Mouse (Mus musculus): Measurements from ENCODE around the gene Rbm15.
"Not testable (repeated sequence)": the region's sequence is repeated elsewhere in the genome, so short reads cannot be mapped to it uniquely, and the experiment has no call there.

Gene Rbm15

DNA sequence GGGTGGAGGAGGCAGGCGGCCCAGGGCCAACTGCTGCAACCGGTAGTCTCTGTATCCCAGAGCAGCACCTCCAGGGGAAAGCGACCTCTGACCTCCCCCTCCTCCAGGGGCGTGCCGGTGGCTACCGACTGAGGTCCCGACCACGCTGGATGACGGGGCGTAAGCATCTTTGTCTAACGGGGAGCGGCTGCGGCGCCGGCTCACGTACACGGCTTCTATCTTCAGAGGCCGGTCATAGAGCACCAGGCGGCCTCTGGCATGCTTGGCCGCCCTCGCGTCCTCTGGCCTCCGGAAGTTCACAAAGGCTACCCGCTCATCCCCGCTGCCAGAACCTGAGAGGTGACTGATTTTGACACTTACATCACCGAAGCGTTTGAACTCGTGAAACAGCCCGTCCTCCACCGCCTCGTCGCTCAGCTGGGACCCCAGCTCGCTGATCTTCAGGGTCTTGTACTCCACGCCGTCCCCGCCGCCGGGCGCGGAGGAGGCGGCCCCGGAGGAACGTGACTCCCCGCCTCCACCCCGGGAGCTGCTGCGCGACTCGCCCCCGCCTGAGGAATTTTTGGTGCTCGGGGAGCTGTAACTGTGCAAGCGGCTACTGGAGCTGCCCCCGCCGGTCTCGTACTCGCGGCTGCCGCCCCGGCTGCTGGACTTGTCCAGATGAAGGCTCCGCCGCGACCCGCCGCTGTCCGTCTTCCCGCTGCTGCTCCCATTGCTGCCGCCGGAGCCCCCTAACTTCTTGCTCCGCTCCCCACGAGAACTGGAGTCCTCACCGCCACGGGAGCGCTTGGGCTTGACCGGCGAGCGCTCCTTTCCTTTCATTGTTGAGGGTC is 1.1 kb downstream of the Rbm15 start:
- no peak for DNase-seq (ENCODE audit: extremely low read depth, insufficient read length, low spot score)

DNA sequence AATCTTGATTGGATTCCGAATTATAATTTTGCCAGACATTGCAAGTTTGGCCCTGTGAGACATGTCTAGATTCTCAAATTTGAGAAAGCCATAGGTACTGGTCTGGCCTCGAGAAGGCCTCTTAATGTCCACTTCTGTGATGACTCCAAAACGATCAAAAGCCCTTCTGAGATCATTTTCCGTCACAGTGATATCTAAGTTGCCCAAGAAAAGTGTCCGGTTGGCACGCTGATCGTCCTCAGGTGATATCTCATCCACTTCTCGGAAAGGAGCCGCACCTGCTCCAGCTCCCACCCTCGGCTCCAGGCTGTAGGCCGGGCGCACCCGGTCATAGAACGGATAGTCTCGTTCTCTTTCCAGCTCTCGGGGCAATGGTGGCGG is 1.7 kb downstream of the Rbm15 start:
- DNase-seq (ENCODE audit: extremely low read depth, insufficient read length, low spot score): no peak

DNA sequence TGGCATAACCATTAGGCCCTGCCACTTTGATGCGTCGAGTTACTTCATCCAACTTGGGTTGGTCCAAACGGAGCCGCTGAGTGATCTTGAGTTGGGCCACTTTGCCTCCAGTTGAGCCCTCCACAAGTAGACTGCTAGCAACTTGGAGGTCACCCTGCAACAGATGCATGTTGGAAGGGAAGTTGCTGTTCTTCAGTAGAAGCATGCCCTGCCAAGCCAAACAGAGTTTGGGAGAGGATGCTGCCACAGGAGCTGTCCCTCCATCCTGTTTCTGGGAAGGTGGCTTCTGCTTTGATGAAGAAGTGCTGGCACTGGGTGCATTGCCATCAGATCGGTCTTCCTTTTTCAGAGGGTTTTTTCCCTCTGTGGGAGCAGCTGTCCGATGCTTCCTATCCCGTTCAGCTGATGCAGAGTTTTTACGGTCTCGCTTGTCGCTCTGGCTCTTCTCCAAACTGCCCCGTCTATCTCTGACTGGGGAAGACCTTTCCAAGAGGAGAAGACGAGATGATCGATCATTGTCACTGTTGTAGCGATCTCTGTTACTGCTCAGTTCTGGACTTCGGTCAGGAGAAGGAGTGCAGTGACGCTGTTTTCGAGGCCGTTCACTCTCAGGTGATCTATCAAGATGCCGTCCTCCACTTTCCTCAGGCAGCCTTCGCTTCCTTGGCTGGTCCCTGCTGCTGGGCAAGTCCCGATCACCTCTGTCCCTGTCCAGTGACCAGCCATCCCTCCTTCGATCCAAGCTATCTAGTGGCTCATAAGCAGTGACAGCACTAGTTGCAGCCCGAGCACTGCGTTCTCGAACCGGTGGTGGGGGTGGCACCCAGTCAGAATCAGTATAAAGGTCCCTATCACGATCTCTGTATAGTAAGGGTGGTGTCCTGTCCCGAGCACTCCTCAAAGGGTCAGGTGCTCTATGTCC is 2.7 kb downstream of the Rbm15 start:
- no peak for DNase-seq (ENCODE audit: extremely low read depth, insufficient read length, low spot score)

DNA sequence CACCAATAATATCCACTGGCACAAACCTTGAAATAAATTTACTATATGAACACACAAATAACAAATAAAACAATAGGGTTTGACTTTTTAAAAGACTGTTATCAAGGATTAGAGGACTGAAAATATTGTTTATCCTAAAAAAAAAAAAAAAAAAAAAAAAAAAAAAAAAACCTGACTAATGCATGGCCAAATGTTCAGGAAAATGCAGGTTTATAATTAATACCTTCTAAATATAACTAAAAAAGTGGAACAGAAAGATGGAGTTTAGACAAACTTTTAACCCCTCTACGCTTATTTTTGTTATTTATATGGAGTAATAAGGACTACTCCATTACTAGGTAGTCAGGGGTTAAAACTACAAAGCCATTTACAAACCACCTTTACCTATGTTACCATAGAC is 7.0 kb downstream of the Rbm15 start:
- DNase-seq (ENCODE audit: extremely low read depth, insufficient read length, low spot score): no peak

DNA sequence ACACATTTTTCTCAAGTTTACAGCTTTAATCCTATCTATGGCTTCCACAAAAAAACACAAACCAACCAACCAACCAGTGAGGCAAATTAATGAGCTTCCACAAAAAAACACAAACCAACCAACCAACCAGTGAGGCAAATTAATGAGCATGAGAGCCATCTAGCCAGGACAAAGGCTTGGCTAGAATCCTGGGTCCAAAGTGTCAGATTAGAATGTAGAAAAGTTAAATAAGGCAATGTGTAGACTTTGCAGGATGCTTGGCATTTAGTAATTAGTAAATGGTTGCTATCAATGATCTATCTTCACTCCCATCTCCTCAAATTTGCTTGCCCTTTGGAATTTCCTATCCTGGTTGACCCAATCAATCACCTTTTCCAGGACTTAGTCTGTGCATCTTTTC is 11.7 kb downstream of the Rbm15 start:
- no peak for DNase-seq (ENCODE audit: extremely low read depth, insufficient read length, low spot score)

DNA sequence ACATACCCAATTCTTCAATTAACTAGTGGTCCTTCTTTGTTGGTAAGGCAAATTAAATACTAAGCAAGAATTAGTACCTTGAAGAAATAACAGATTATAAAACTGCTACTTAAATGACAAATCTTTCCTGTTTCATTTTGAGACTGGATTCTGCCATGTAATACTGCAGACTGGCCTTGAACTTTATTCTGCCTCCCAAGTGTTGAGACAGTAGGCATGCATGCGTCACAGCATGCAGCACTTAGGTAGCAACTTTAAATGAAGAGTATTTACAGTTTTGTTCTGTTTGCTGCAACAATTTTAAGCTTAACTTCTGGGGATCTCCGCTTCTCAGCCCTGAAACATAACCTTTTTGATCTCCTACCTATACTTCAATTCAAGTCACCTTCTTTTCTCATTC is 12.3 kb downstream of the Rbm15 start:
- DNase-seq (ENCODE audit: extremely low read depth, insufficient read length, low spot score): no peak

DNA sequence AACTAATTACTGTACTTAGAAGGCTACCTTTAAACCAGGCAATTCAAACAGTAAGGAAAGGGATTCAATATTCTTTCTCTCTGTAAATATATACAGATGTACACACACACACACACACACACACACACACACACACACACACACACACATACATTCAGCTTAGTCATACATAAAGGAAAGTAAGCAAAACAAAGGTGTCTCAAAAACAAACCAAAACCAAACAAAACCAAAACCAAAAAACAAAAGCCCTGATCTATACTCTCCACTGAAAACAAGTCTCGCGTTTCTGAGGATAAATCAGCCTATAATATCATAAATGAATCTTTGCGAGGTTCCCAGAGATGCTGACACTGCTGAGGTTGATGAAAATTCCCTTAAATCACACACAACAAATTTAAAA is 16.1 kb downstream of the Rbm15 start:
- DNase-seq (ENCODE audit: extremely low read depth, insufficient read length, low spot score): no peak

DNA sequence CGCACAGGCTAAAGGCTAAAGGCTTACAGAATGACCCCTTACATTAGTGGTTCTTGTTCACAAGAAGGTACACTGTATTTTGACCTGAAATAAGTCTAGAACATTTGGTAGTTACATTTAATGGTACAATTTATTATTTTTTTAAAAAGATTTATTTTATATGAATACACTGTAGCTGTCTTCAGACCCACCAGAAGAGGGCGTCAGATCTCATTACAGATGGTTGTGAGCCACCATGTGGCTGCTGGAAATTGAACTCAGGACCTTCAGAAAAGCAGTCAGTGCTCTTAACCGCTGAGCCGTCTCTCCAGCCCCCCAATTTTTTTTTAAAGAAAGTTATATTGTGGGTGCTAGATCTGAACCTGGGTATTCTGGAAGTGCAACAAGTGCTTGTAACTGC is 36.6 kb downstream of the Rbm15 start:
- not testable (repeated sequence) for DNase-seq (ENCODE audit: extremely low read depth, insufficient read length, low spot score)

DNA sequence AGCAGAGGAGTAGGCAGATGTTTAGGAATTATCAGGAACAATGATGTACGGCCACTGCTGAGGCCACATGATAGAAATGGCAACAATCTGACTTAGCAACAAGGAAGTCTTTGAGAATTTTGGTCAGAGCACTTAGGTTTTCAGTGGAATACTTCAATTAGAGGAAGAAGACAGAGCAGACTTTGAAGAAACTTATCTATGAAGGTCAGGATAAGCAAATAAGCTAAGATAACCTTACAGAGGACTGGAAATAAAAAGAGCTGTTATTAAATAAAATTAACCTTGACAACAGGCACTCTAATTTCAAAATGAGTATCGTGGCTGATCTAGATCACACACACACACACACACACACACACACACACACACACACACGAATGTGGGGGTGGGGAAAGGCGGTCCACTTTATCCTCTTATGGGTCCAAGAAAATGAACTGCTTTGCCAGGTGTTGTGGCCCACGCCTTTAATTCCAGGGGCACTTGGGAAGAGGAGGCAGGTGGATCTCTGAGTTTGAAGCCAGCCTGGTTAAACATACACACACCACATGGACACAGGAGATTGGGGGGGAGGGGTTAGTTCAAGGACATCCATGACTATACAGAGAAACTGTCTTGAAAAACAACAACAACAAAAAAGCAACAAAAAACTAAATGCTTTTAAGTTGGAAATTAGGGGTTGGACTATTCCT is 37.7 kb downstream of the Rbm15 start:
- no peak for DNase-seq (ENCODE audit: extremely low read depth, insufficient read length, low spot score)

DNA sequence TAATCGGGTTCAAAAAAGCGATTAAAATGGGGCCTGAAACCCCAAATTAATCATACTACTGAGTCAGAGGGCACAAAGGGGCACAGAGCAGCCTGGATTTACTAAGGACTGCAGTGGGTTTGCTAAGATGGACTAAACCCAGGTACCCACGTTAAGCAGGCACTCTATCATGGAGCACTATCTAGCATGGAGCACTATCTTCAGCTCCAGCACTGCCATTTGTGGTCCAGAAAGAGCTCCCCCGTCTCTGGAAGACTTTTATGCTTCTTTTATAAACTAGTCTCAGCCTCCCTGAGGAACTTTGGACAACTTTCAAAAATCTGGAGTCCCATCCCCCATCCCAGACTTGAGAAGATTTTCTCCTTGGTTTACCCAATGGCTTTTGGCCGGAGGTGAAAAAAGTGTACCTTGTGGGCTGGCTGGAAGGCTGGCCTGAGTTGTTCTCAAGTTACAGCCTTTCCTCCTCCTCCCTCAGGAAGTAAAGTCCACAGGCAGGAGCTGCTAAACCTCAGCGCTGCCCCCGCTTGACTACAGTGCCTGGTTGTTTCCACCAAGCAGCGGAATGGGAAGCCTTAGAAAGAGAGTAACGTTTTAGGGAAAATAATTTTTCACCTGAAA is 42.6 kb downstream of the Rbm15 start, which contains the start of gene Slc16a4:
Slc16a4 (plus strand) TSS at position 467 of the 618 bp plus-strand sequence.
- no peak for DNase-seq (ENCODE audit: extremely low read depth, insufficient read length, low spot score)

DNA sequence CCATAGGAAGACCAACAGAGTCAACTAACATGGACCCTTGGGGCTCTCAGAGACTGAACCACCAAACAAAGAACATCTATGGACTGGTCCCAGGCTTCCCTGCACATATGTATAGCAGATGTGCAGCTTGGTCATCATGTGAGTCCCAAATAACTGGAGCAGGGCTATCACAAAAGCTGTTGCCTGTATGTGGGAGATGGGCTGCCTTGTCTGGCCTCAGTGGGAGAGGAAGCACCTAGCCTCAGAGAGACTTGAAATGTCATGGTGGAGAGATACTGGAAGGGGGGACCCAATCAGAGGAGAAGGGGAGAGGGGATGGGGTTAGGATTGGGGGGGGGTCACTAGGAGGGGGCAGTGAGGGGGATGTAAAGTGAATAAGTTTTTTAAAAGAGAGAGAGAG is 46.1 kb downstream of the Rbm15 start:
- DNase-seq (ENCODE audit: extremely low read depth, insufficient read length, low spot score): no peak

DNA sequence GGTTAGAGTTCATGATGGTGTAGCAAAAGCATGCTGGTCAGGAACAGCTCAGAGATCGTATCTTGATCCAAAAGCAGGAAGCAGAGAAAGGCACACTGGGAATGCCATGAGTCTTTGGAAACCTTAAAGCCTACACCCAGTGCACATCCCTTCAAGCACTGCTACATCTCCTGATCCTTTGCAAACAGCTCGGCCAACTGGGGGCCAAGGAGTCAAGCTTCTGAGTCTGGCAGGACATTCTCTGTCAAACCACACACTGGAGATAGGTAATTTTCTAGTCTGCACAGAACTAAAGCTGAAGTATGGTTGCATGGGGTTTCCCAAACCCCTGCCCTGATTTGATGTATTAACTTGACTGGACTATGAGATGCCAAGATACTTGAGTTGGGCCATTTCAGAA is 47.4 kb downstream of the Rbm15 start:
- no peak for DNase-seq (ENCODE audit: extremely low read depth, insufficient read length, low spot score)

DNA sequence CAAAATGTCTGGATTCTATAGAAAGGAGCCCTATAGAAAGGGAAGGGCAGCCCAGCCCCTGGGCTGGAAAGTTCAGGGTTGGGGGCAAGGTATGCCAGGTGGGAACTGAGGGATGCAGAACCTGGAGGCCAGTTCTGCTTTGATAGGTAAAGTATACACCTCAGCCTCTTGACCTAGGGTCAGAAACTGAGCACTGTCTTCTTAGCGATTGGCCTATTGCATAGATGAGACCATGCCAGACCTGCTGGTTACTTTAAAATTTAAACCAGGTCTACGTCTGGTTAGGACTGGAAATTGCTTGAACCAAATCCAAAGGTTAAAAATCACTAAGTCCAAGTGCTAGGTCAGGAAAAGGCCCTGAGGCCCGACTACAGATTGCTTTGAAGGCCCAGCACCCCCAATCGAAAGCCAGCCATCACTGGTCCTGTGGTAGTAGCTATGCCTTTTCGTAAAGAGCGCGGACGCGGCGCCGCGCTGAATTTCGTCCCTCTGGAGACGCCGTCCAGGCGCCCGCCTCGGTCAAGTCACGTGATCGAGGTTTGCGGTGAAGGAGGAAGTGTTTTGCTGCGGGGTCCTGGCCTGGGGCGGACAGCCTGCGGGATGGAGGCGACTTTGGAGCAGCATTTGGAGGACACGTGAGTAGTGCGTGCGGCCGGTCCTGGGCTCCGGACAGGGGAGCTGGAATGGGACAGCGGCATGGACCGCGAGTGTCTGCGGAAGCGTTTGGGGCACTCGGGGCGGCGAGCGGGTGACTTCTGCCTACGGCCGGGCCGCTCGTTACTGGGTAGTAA is 54.8 kb downstream of the Rbm15 start, which contains the start of gene Lamtor5:
Lamtor5 (plus strand) TSS at position 380 of the 791 bp plus-strand sequence.
- DNase-seq (ENCODE audit: extremely low read depth, insufficient read length, low spot score): peak; percentile 95

DNA sequence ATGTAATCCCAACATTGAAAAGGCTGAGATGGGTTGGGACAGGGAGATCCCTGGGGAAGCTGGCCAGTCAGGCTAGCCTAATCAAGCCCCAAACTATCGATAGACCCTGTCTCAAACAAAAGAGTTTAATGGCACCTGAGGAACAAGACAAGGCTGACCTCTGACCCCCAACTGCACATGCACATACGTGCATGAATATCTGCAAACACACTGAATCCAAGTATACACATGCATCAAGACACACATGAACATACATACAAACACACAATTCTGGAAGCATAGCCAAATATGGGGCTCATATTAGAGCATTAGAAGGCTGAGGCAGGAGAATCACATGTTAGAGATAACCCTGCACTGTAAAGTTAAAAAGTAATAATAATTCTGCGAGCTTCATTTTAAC is 56.8 kb downstream of the Rbm15 start:
- no peak for DNase-seq (ENCODE audit: extremely low read depth, insufficient read length, low spot score)

DNA sequence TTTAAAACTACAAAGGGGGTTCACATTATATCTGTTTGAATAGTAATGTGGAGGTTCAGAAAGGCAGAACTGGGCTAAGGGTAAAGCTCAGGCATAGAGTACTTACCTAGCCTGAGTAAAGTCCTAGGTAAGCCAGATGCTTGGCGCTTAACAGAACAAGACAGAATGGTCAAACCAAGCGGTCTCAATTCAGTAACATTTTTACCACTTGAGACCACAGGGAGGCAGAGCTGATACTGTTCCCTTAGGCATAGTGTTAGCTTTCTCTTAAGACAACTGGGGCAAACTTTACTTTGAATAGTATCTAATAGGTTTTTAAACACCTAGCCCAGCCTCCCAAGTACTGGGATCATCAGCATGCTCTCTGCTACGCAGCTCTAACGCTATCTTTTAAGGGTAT is 57.5 kb downstream of the Rbm15 start:
- DNase-seq (ENCODE audit: extremely low read depth, insufficient read length, low spot score): no peak
